Mouse (Mus musculus): ENCODE data around the gene Best2. TPM values are rescaled to one million over a fixed set of nuclear protein-coding genes. Genes with fewer than 3 reads are reported as not detected.

The Best2 gene
- total RNA-seq, 1 experiment from 2014 or later, result not detected

GRCm38 (mm10) chr8:84970913-84971312 lies 43.4 kb downstream of the Best2 start:
- ATAC-seq (replicated peaks; ENCODE audit: low read depth, poor library complexity, severe bottlenecking), result no peak

- no peak for ATAC-seq (replicated peaks; ENCODE audit: low read depth, poor library complexity, severe bottlenecking)
These were observed 44.1 kb downstream of the Best2 start for GRCm38 (mm10) chr8:84970135-84970790.

- peak; percentile 34 for ATAC-seq (replicated peaks; ENCODE audit: low read depth, poor library complexity, severe bottlenecking)
These were observed 44.8 kb downstream of the Best2 start, which contains the start of the genes Gm49661, Prdx2 and Rnaseh2a for GRCm38 (mm10) chr8:84969241-84970134. Gene Gm49661, minus strand, starts transcription at chr8:84969433. Gene Prdx2, plus strand, starts transcription at chr8:84969587. Gene Rnaseh2a, minus strand, starts transcription at chr8:84969767.

- no peak for ATAC-seq (replicated peaks; ENCODE audit: low read depth, poor library complexity, severe bottlenecking)
These were observed 45.7 kb downstream of the Best2 start for GRCm38 (mm10) chr8:84968650-84969049.

GRCm38 (mm10) chr8:84967532-84968304 lies 46.6 kb downstream of the Best2 start:
- ATAC-seq (replicated peaks; ENCODE audit: low read depth, poor library complexity, severe bottlenecking), result no peak

- no peak for ATAC-seq (replicated peaks; ENCODE audit: low read depth, poor library complexity, severe bottlenecking)
These were observed 47.7 kb downstream of the Best2 start for GRCm38 (mm10) chr8:84966603-84967002.

GRCm38 (mm10) chr8:84965731-84966291 lies 48.5 kb downstream of the Best2 start:
- ATAC-seq (replicated peaks; ENCODE audit: low read depth, poor library complexity, severe bottlenecking), result peak; percentile 86

GRCm38 (mm10) chr8:84963952-84964351 lies 50.4 kb downstream of the Best2 start:
- no peak for ATAC-seq (replicated peaks; ENCODE audit: low read depth, poor library complexity, severe bottlenecking)

- ATAC-seq (replicated peaks; ENCODE audit: low read depth, poor library complexity, severe bottlenecking), result no peak
These were observed 54.5 kb downstream of the Best2 start for GRCm38 (mm10) chr8:84959811-84960210.

Other genes starting within 250 kb of the Best2 start
- 11.6 and 15.5 TPM in 2 replicates for gene Nfix, start 214.2 kb downstream of the Best2 start, total RNA-seq (2017)
- gene Dand5, start 191.7 kb downstream of the Best2 start, total RNA-seq (2017), result 2.8 and 4.1 TPM in 2 replicates
- gene Gadd45gip1, start 183.0 kb downstream of the Best2 start, total RNA-seq (2017), result 56.5 and 63.7 TPM in 2 replicates
- 30.0 and 45.4 TPM in 2 replicates for gene Rad23a, start 173.9 kb downstream of the Best2 start, total RNA-seq (2017)
- 1,972 and 2,060 TPM in 2 replicates for gene Calr, start 167.6 kb downstream of the Best2 start, total RNA-seq (2017)
- gene Farsa, start 157.5 kb downstream of the Best2 start, total RNA-seq (2017), result 130 and 162 TPM in 2 replicates
- 138 and 142 TPM in 2 replicates for gene Syce2, start 142.4 kb downstream of the Best2 start, total RNA-seq (2017)
- 16.4 and 25.2 TPM in 2 replicates for gene Gcdh, start 120.6 kb downstream of the Best2 start, total RNA-seq (2017)
- gene Klf1, start 112.6 kb downstream of the Best2 start, total RNA-seq (2017), result 71.2 and 79.8 TPM in 2 replicates
- gene Dnase2a, start 106.0 kb downstream of the Best2 start, total RNA-seq (2017), result 41.0 and 47.0 TPM in 2 replicates
- not detected in 2 replicates for gene Mast1, start 77.2 kb downstream of the Best2 start, total RNA-seq (2017)
- gene Rtbdn, start 67.5 kb downstream of the Best2 start, total RNA-seq (2017), result not detected in 2 replicates
- gene Gm49661, start 45.1 kb downstream of the Best2 start, total RNA-seq (2017), result not detected in 2 replicates
- gene Prdx2, start 44.9 kb downstream of the Best2 start, total RNA-seq (2017), result 631 and 634 TPM in 2 replicates
- 95.8 and 148 TPM in 2 replicates for gene Rnaseh2a, start 44.8 kb downstream of the Best2 start, total RNA-seq (2017)
- 82.2 and 102 TPM in 2 replicates for gene Junb, start 35.8 kb downstream of the Best2 start, total RNA-seq (2017)
- gene Hook2, start 23.9 kb downstream of the Best2 start, total RNA-seq (2017), result 9.2 and 13.5 TPM in 2 replicates
- gene Asna1, start 10.8 kb upstream of the Best2 start, total RNA-seq (2017), result 52.3 and 52.6 TPM in 2 replicates
- gene Trir, start 12.3 kb upstream of the Best2 start, total RNA-seq (2017), result 202 and 410 TPM in 2 replicates
- gene Tnpo2, start 22.4 kb upstream of the Best2 start, total RNA-seq (2017), result 15.5 and 23.2 TPM in 2 replicates
- gene Fbxw9, start 45.5 kb upstream of the Best2 start, total RNA-seq (2017), result 3.9 and 8.4 TPM in 2 replicates
- gene Gm5741, start 53.5 kb upstream of the Best2 start, total RNA-seq (2017), result not detected in 2 replicates
- gene Dhps, start 57.2 kb upstream of the Best2 start, total RNA-seq (2017), result 29.8 and 34.1 TPM in 2 replicates
- 52.3 and 58.1 TPM in 2 replicates for gene Wdr83os, start 66.2 kb upstream of the Best2 start, total RNA-seq (2017)
- 25.7 and 26.7 TPM in 2 replicates for gene Wdr83, start 66.8 kb upstream of the Best2 start, total RNA-seq (2017)
- 39.6 and 42.0 TPM in 2 replicates for gene Man2b1, start 68.7 kb upstream of the Best2 start, total RNA-seq (2017)
- not detected in 2 replicates for gene Zfp791, start 108.6 kb upstream of the Best2 start, total RNA-seq (2017)
- not detected in 2 replicates for gene Cks1brt, start 137.4 kb upstream of the Best2 start, total RNA-seq (2017)
- not detected in 2 replicates for gene Olfr371, start 211.5 kb upstream of the Best2 start, total RNA-seq (2017)